Mouse (Mus musculus) limb, embryonic 14.5 days (tissue): ENCODE results near the gene Ckap2. TPM values are rescaled to one million over a fixed set of nuclear protein-coding genes. Genes with fewer than 3 reads are reported as not detected.

Experiments used
- ATAC-seq: fragments of 200-750 bp; cut with Nextera tagmentation; 2 replicates; pipeline ENCODE4 v1.8.0; 2017; ENCODE audit warnings: low read depth, moderate number of reproducible peaks, moderate TSS enrichment; ENCODE audit not compliant: low FRiP score
- DNase-seq: peaks from one replicate; pipeline ENCODE4 v3.0.0-alpha.2; 2015; ENCODE audit warnings: low spot score
- H3K27ac ChIP-seq: fragments of 300-500 bp; sonication (generic); replicated peaks from 2 replicates; pipeline ENCODE4 v1.5.1; 2014; ENCODE audit warnings: low read depth, mild to moderate bottlenecking, low read length, moderate library complexity, mixed read lengths
- H3K27me3 ChIP-seq: fragments of 300-500 bp; sonication (generic); 2 replicates; pipeline ENCODE4 v1.6.1; 2014; ENCODE audit warnings: low read length, mixed read lengths; ENCODE audit not compliant: control insufficient read depth, insufficient read depth
- H3K36me3 ChIP-seq: fragments of 300-500 bp; sonication (generic); 2 replicates; pipeline ENCODE4 v1.6.1; 2014; ENCODE audit warnings: mild to moderate bottlenecking, low read length, moderate library complexity, mixed read lengths; ENCODE audit not compliant: control insufficient read depth, insufficient read depth
- H3K4me1 ChIP-seq: fragments of 300-500 bp; sonication (generic); 2 replicates; pipeline ENCODE4 v1.6.1; 2014; ENCODE audit warnings: antibody characterized with exemption, low read length, mixed read lengths; ENCODE audit not compliant: control insufficient read depth, insufficient read depth
- H3K4me2 ChIP-seq: fragments of 300-500 bp; sonication (generic); replicated peaks from 2 replicates; pipeline ENCODE4 v1.6.1; 2014; ENCODE audit warnings: low read depth, mild to moderate bottlenecking, low read length, moderate library complexity; ENCODE audit not compliant: severe bottlenecking
- H3K4me3 ChIP-seq: fragments of 300-500 bp; sonication (generic); replicated peaks from 2 replicates; pipeline ENCODE4 v1.5.1; 2014; ENCODE audit warnings: low read length
- H3K9ac ChIP-seq: fragments of 300-500 bp; sonication (generic); 2 replicates; pipeline ENCODE4 v1.6.1; 2014; ENCODE audit warnings: mild to moderate bottlenecking, low read depth, low read length, moderate library complexity; ENCODE audit not compliant: severe bottlenecking
- H3K9me3 ChIP-seq: fragments of 300-500 bp; sonication (generic); 2 replicates; pipeline ENCODE4 v1.6.1; 2016; ENCODE audit warnings: low read length; ENCODE audit not compliant: control insufficient read depth
- POLR2A ChIP-seq: fragments of 200-500 bp; IDR thresholded peaks from 2 replicates; pipeline ENCODE4 v1.8.0; 2012; ENCODE audit warnings: inconsistent platforms, mild to moderate bottlenecking, moderate library complexity, borderline replicate concordance; ENCODE audit not compliant: insufficient read depth, insufficient read length; ENCODE audit errors: extremely low read depth
- WGBS: fragments of 180-500 bp; shearing (Covaris S2); extraction: QIAGEN DNeasy Blood & Tissue Kit; methylation state at CpG from one replicate; pipeline ENCODE4 v1.1.7; 2014; 5-methylcytosine and 5-hydroxymethylcytosine counted together
- polyA plus RNA-seq, 2 experiments: library from polyadenylated mRNA; depleted of rRNA in 1 of 2; stranded (reverse) in 1 of 2; unstranded in 1 of 2; fragments of >200 nt; fragmentation: Nextera tagmentation in 1 of 2; extraction: Ambion mirVana in 1 of 2; gene quantifications; 2 replicates each; pipeline versions ENCODE4 v1.2.1 to v1.2.3; 2012 to 2014

The Ckap2 gene
- polyA plus RNA-seq, 2 experiments, result 36.7 to 40.3 TPM

DNA sequence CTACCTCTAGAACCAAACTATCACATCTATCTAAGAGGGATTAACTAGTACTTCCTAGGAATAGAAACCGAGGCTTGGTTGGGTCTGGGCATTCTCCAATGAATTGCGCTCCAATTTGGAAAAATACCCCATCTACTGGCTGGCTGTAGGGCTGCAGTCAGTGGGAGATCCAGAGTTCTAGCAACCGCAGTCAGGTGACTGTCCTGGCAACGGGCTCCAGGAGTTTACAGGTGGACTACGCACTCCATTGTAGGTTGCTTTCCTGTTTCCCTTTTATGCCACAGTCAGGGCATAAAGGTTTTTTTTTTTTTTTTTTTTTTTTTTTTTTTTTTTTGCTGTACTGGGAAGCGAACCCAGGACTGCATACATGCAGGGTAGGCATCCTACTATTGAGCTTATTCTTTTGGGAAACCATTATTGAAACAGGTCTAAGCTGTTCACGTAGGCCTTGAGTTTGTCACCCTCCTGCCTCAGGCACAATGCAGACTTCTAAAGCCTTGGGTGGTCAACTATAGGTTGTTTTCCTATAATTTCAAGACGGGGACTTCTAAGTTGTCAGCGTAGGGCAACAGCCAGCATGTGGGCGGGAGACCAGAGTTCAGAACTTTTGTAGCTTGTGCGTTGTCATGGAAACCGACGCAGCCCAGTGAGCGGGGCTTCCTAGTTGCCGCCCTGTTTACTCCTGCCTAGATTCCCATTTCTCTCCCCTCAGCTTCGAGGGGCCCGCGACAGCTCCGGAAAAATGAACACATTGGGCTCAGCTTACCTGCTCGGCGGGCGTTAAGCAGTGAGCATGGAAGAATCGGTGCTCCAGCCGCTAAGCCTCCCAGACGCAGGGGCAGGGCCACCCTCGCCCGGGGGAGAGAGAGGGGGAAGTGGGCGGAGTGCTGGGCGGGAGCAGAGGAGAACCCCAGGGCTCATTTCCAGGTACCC, 61.1 kb downstream of the Ckap2 start, which contains the start of gene Nek5:
Gene Nek5 (minus strand): TSS at position 834 of the 933 bp plus-strand sequence.
- H3K36me3 ChIP-seq, result peaks cover 13% of the 10 kb centered on the region; the same call in 1 of the 2 replicates
- peak within 1 kb of the TSS; percentile 44 for H3K4me3 ChIP-seq
- no peaks in the 10 kb centered on the region for H3K27me3 ChIP-seq
- H3K9me3 ChIP-seq, result no peaks in the 10 kb centered on the region
- TF ChIP-seq POLR2A, result no peak
- DNase-seq, result peak; percentile 72
- peak; percentile 82 for ATAC-seq
- H3K9ac ChIP-seq, result peak within 1 kb of the TSS; percentile 42
- WGBS, result 2% methylated on average over 29 of the region's 29 CpGs
- H3K4me2 ChIP-seq, result peak within 1 kb of the TSS; percentile 72
- peaks cover 3% of the 10 kb centered on the region; the same call in 1 of the 2 replicates for H3K4me1 ChIP-seq
- H3K27ac ChIP-seq, result no peak within 1 kb of the TSS

Other genes with a start within 250 kb of the Ckap2 start
- not detected in 2 replicates for gene Defb35, start 247.5 kb downstream of the Ckap2 start, polyA plus RNA-seq (2012; rRNA removed)
- gene Defb35, start 247.5 kb downstream of the Ckap2 start, polyA plus RNA-seq (2014; fragmentation: Nextera tagmentation; extraction: Ambion mirVana), result not detected in 2 replicates
- gene Defb13, start 239.1 kb downstream of the Ckap2 start, polyA plus RNA-seq (2012; rRNA removed), result not detected in 2 replicates
- gene Defb13, start 239.1 kb downstream of the Ckap2 start, polyA plus RNA-seq (2014; fragmentation: Nextera tagmentation; extraction: Ambion mirVana), result not detected in 2 replicates
- not detected in 2 replicates for gene Fam90a1a, start 227.1 kb downstream of the Ckap2 start, polyA plus RNA-seq (2012; rRNA removed)
- not detected in 2 replicates for gene Fam90a1a, start 227.1 kb downstream of the Ckap2 start, polyA plus RNA-seq (2014; fragmentation: Nextera tagmentation; extraction: Ambion mirVana)
- not detected in 2 replicates for gene Ccdc70, start 216.0 kb downstream of the Ckap2 start, polyA plus RNA-seq (2012; rRNA removed)
- not detected in 2 replicates for gene Ccdc70, start 216.0 kb downstream of the Ckap2 start, polyA plus RNA-seq (2014; fragmentation: Nextera tagmentation; extraction: Ambion mirVana)
- 0.63 TPM in 2 replicates for gene Atp7b, start 125.5 kb downstream of the Ckap2 start, polyA plus RNA-seq (2012; rRNA removed)
- 0.29 and 0.37 TPM in 2 replicates for gene Atp7b, start 125.5 kb downstream of the Ckap2 start, polyA plus RNA-seq (2014; fragmentation: Nextera tagmentation; extraction: Ambion mirVana)
- 11.3 and 13.6 TPM in 2 replicates for gene Alg11, start 125.1 kb downstream of the Ckap2 start, polyA plus RNA-seq (2012; rRNA removed)
- gene Alg11, start 125.1 kb downstream of the Ckap2 start, polyA plus RNA-seq (2014; fragmentation: Nextera tagmentation; extraction: Ambion mirVana), result 23.4 and 27.6 TPM in 2 replicates
- gene Nek5, start 60.8 kb downstream of the Ckap2 start, polyA plus RNA-seq (2012; rRNA removed), result 0.05 and 0.26 TPM in 2 replicates
- gene Nek5, start 60.8 kb downstream of the Ckap2 start, polyA plus RNA-seq (2014; fragmentation: Nextera tagmentation; extraction: Ambion mirVana), result 0.15 and 0.32 TPM in 2 replicates
- gene Nek3, start 19.4 kb downstream of the Ckap2 start, polyA plus RNA-seq (2012; rRNA removed), result 4.3 and 6.1 TPM in 2 replicates
- 4.0 and 4.9 TPM in 2 replicates for gene Nek3, start 19.4 kb downstream of the Ckap2 start, polyA plus RNA-seq (2014; fragmentation: Nextera tagmentation; extraction: Ambion mirVana)
- 18.1 and 21.6 TPM in 2 replicates for gene Vps36, start 7.0 kb upstream of the Ckap2 start, polyA plus RNA-seq (2012; rRNA removed)
- gene Vps36, start 7.0 kb upstream of the Ckap2 start, polyA plus RNA-seq (2014; fragmentation: Nextera tagmentation; extraction: Ambion mirVana), result 32.5 and 33.3 TPM in 2 replicates
- 10.6 and 11.0 TPM in 2 replicates for gene Thsd1, start 41.5 kb upstream of the Ckap2 start, polyA plus RNA-seq (2012; rRNA removed)
- 12.9 and 13.8 TPM in 2 replicates for gene Thsd1, start 41.5 kb upstream of the Ckap2 start, polyA plus RNA-seq (2014; fragmentation: Nextera tagmentation; extraction: Ambion mirVana)
- gene Tpte, start 97.6 kb upstream of the Ckap2 start, polyA plus RNA-seq (2012; rRNA removed), result not detected in 2 replicates
- 0.07 TPM in 1 of 2 replicates, not detected in the other for gene Tpte, start 97.6 kb upstream of the Ckap2 start, polyA plus RNA-seq (2014; fragmentation: Nextera tagmentation; extraction: Ambion mirVana)
- gene Slc25a15, start 212.8 kb upstream of the Ckap2 start, polyA plus RNA-seq (2012; rRNA removed), result 9.2 and 9.7 TPM in 2 replicates
- gene Slc25a15, start 212.8 kb upstream of the Ckap2 start, polyA plus RNA-seq (2014; fragmentation: Nextera tagmentation; extraction: Ambion mirVana), result 17.2 and 17.4 TPM in 2 replicates
- gene Mrps31, start 225.5 kb upstream of the Ckap2 start, polyA plus RNA-seq (2012; rRNA removed), result 14.5 and 20.1 TPM in 2 replicates
- 35.0 and 35.4 TPM in 2 replicates for gene Mrps31, start 225.5 kb upstream of the Ckap2 start, polyA plus RNA-seq (2014; fragmentation: Nextera tagmentation; extraction: Ambion mirVana)